19 mouse cellular contexts compared by ENCODE assay signal in genomic region chr16:81273597-81274360, GRCm38 (mm10).
A peak's percentile ranks its signal among the peaks of the same experiment; 100 is the strongest.
DNase-seq lines count a peak whose midpoint lies in the region; ATAC-seq lines count a peak whose summit lies in the region.
"Had no signal": no experiment of that assay in that cellular context is flagged by ENCODE, and none has a peak within 500 bp of the region (broad histone marks: within the 10 kb centered on the region; RNA-seq: fewer than 3 reads in every experiment).

No protein-coding gene starts in this region.

- no peak overlapping the region for H3K27ac ChIP-seq in heart, embryonic 10.5 days
- H3K27ac ChIP-seq in midbrain, embryonic 12.5 days (replicated peaks): no peak overlapping the region
- no peak overlapping the region for H3K27ac ChIP-seq in midbrain, embryonic 16.5 days (ENCODE audit: low read length)

- peaks cover 6% of the 10 kb centered on the region; the same call in 1 of the 2 replicates for H3K4me1 ChIP-seq in heart, embryonic 10.5 days
- H3K4me1 ChIP-seq in midbrain, embryonic 12.5 days: no peaks in the 10 kb centered on the region
- H3K4me1 ChIP-seq in midbrain, embryonic 16.5 days (ENCODE audit: control insufficient read depth, insufficient read depth, low read length): no peaks in the 10 kb centered on the region
- H3K4me1 ChIP-seq: megakaryocyte, embryonic 14.5 days had no signal

- peak; percentile 19 for DNase-seq in heart, adult 8-10 months (ENCODE audit: low spot score)
- no peak for DNase-seq in heart, embryonic 10.5 days (ENCODE audit: low spot score)
- DNase-seq in heart, postnatal 4 days: peak; percentile 30
- DNase-seq in kidney, adult 18-20 months: no peak
- DNase-seq: adrenal gland, postnatal 25 days; cerebellum, adult 11-12 months; cerebellum, postnatal 36 days; kidney, adult 2 months; kidney, postnatal 36 days; liver; right cerebral cortex, postnatal 14 days; spleen, adult 18-20 months; thymus, postnatal 36 days had no signal

- 41% methylated on average over 2 of the region's 2 CpGs for WGBS in heart, embryonic 10.5 days
- 78% methylated on average over 2 of the region's 2 CpGs for WGBS in midbrain, embryonic 12.5 days
- WGBS in midbrain, embryonic 16.5 days: 90% methylated on average over 2 of the region's 2 CpGs

- H3K4me3 ChIP-seq in heart, embryonic 10.5 days: no peak overlapping the region
- no peak overlapping the region for H3K4me3 ChIP-seq in midbrain, embryonic 12.5 days
- no peak overlapping the region for H3K4me3 ChIP-seq in midbrain, embryonic 16.5 days (ENCODE audit: low read depth, low read length)
- H3K4me3 ChIP-seq: megakaryocyte, embryonic 14.5 days; myocyte had no signal

- no peaks in the 10 kb centered on the region for H3K36me3 ChIP-seq in heart, embryonic 10.5 days
- no peaks in the 10 kb centered on the region for H3K36me3 ChIP-seq in midbrain, embryonic 12.5 days
- no peaks in the 10 kb centered on the region for H3K36me3 ChIP-seq in midbrain, embryonic 16.5 days (ENCODE audit: control insufficient read depth, insufficient read depth, low read length)

- H3K9me3 ChIP-seq in heart, embryonic 10.5 days: no peaks in the 10 kb centered on the region
- no peaks in the 10 kb centered on the region for H3K9me3 ChIP-seq in midbrain, embryonic 12.5 days
- no peaks in the 10 kb centered on the region for H3K9me3 ChIP-seq in midbrain, embryonic 16.5 days (replicated peaks; ENCODE audit: control insufficient read depth, low read length, poor library complexity, severe bottlenecking)
- H3K9me3 ChIP-seq: megakaryocyte, embryonic 14.5 days had no signal

- H3K4me2 ChIP-seq in midbrain, embryonic 12.5 days (replicated peaks): no peak overlapping the region
- no peak overlapping the region for H3K4me2 ChIP-seq in midbrain, embryonic 16.5 days (ENCODE audit: low read length)

- peak; percentile 58; the same call in 1 of the 2 replicates for ATAC-seq in midbrain, embryonic 12.5 days (ENCODE audit: low FRiP score, low read depth)
- ATAC-seq in midbrain, embryonic 16.5 days: no peak
- ATAC-seq in CD4-positive, CD25-positive, alpha-beta regulatory T cell, adult 4 months: no peak
- ATAC-seq: lung, postnatal 0 days had no signal

- no peak overlapping the region for H3K9ac ChIP-seq in midbrain, embryonic 12.5 days (replicated peaks)
- H3K9ac ChIP-seq in midbrain, embryonic 16.5 days (ENCODE audit: low read depth, low read length): no peak overlapping the region

- no peaks in the 10 kb centered on the region for H3K27me3 ChIP-seq in heart, embryonic 10.5 days (ENCODE audit: insufficient read depth, poor library complexity, severe bottlenecking)
- H3K27me3 ChIP-seq in midbrain, embryonic 12.5 days: no peaks in the 10 kb centered on the region
- no peaks in the 10 kb centered on the region for H3K27me3 ChIP-seq in midbrain, embryonic 16.5 days (ENCODE audit: control insufficient read depth, insufficient read depth, low read depth, low read length)
- H3K27me3 ChIP-seq: megakaryocyte, embryonic 14.5 days had no signal

Comparison
In these comparisons a context has a peak if more than half of its experiments do, and no peak if none do; other contexts are left out.
1. DNase-seq: peak in heart, adult 8-10 months (single experiment) and heart, postnatal 4 days (single experiment); none in heart, embryonic 10.5 days (single experiment) and kidney, adult 18-20 months (single experiment).